Comparison of ENCODE assay signal across 15 mouse cellular contexts in the genomic region with DNA sequence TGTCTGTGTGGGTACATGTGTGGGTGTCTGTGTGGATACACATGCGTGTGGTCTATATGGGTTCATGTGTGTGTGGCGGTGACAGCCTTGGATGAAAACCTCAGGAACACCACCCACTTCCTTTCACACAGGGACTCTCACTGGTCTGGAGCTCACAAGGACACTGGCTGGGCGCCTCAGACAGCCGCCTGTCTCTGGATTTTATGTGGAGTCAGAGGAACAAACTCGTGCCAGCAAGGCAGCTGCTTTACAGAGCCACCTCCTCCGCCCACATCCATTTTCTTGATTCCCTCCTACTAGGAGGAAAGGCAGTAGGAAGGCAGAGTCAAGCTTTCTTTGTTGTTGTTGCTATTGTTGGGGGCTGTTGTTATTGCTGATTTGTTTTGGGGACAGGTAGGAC. TPM values are rescaled to one million over a fixed set of nuclear protein-coding genes. Genes with fewer than 3 reads are reported as not detected.
DNase-seq lines count a peak whose midpoint lies in the region; ATAC-seq and TF ChIP-seq lines count a peak whose summit lies in the region.
"Had no signal": no experiment of that assay in that cellular context is flagged by ENCODE, and none has a peak within 500 bp of the region (broad histone marks: within the 10 kb centered on the region; RNA-seq: fewer than 3 reads in every experiment).

No protein-coding gene starts in this region.

- no peak overlapping the region for H3K4me2 ChIP-seq in hindbrain, postnatal 0 days (ENCODE audit: low read depth, low read length)
- no peak overlapping the region for H3K4me2 ChIP-seq in midbrain, postnatal 0 days (ENCODE audit: low read depth, low read length, poor library complexity, severe bottlenecking)
- no peak overlapping the region for H3K4me2 ChIP-seq in midbrain, embryonic 16.5 days (ENCODE audit: low read length)
- H3K4me2 ChIP-seq: forebrain, embryonic 12.5 days; liver, embryonic 12.5 days had no signal

- no peak overlapping the region for H3K9ac ChIP-seq in hindbrain, postnatal 0 days (replicated peaks; ENCODE audit: low read length)
- no peak overlapping the region for H3K9ac ChIP-seq in midbrain, postnatal 0 days (replicated peaks; ENCODE audit: low read length, poor library complexity, severe bottlenecking)
- no peak overlapping the region for H3K9ac ChIP-seq in midbrain, embryonic 16.5 days (ENCODE audit: low read depth, low read length)
- H3K9ac ChIP-seq: forebrain, embryonic 12.5 days; liver, embryonic 12.5 days had no signal

- no peak for TF ChIP-seq CTCF in hindbrain, postnatal 0 days (IDR thresholded peaks at IDR 0.05; ENCODE audit: low read depth)
- no peak for TF ChIP-seq CTCF in midbrain, postnatal 0 days (IDR thresholded peaks at IDR 0.05)

- no peak for ATAC-seq in hindbrain, postnatal 0 days
- ATAC-seq in midbrain, postnatal 0 days (ENCODE audit: low FRiP score), result no peak
- no peak for ATAC-seq in midbrain, embryonic 16.5 days
- ATAC-seq: liver, embryonic 12.5 days had no signal

- 53% methylated on average over 6 of the region's 6 CpGs for WGBS in hindbrain, postnatal 0 days
- WGBS in hindbrain, embryonic 10.5 days, result 62% methylated on average over 6 of the region's 6 CpGs
- 65% methylated on average over 6 of the region's 6 CpGs for WGBS in midbrain, postnatal 0 days
- 75% methylated on average over 6 of the region's 6 CpGs for WGBS in midbrain, embryonic 16.5 days

- no peaks in the 10 kb centered on the region for H3K9me3 ChIP-seq in hindbrain, postnatal 0 days (ENCODE audit: low read length)
- H3K9me3 ChIP-seq in hindbrain, embryonic 10.5 days, result no peaks in the 10 kb centered on the region
- no peaks in the 10 kb centered on the region for H3K9me3 ChIP-seq in midbrain, postnatal 0 days (ENCODE audit: low read length)
- no peaks in the 10 kb centered on the region for H3K9me3 ChIP-seq in midbrain, embryonic 16.5 days (replicated peaks; ENCODE audit: control insufficient read depth, low read length, poor library complexity, severe bottlenecking)
- H3K9me3 ChIP-seq: embryonic facial prominence, embryonic 10.5 days; forebrain, embryonic 12.5 days; liver, embryonic 12.5 days had no signal

- 0 out of 2 replicates have a peak, but pooled peaks cover 4% of the 10 kb centered on the region for H3K27me3 ChIP-seq in hindbrain, postnatal 0 days (ENCODE audit: insufficient read depth, low read length)
- H3K27me3 ChIP-seq in hindbrain, embryonic 10.5 days (ENCODE audit: insufficient read depth, poor library complexity, severe bottlenecking), result peaks cover 11% of the 10 kb centered on the region
- H3K27me3 ChIP-seq in midbrain, postnatal 0 days (ENCODE audit: insufficient read depth, low read length), result no peaks in the 10 kb centered on the region
- 0 out of 2 replicates have a peak, but pooled peaks cover 3% of the 10 kb centered on the region for H3K27me3 ChIP-seq in midbrain, embryonic 16.5 days (ENCODE audit: control insufficient read depth, insufficient read depth, low read depth, low read length)

- no peak overlapping the region for H3K4me3 ChIP-seq in hindbrain, postnatal 0 days (ENCODE audit: low read length)
- H3K4me3 ChIP-seq in hindbrain, embryonic 10.5 days, result no peak overlapping the region
- H3K4me3 ChIP-seq in midbrain, postnatal 0 days (ENCODE audit: low read depth, low read length), result no peak overlapping the region
- no peak overlapping the region for H3K4me3 ChIP-seq in midbrain, embryonic 16.5 days (ENCODE audit: low read depth, low read length)
- H3K4me3 ChIP-seq: embryonic facial prominence, embryonic 10.5 days; forebrain, embryonic 12.5 days; heart, adult 2 months; liver, embryonic 12.5 days had no signal

- H3K4me1 ChIP-seq in hindbrain, postnatal 0 days (ENCODE audit: insufficient read depth, low read length), result no peaks in the 10 kb centered on the region
- peaks cover 5% of the 10 kb centered on the region; the same call in 1 of the 2 replicates for H3K4me1 ChIP-seq in hindbrain, embryonic 10.5 days (replicated peaks)
- no peaks in the 10 kb centered on the region for H3K4me1 ChIP-seq in midbrain, postnatal 0 days (ENCODE audit: insufficient read depth, low read length)
- H3K4me1 ChIP-seq in midbrain, embryonic 16.5 days (ENCODE audit: control insufficient read depth, insufficient read depth, low read length), result peaks cover 2% of the 10 kb centered on the region; the same call in 1 of the 2 replicates

- no peak overlapping the region for H3K27ac ChIP-seq in hindbrain, postnatal 0 days
- no peak overlapping the region for H3K27ac ChIP-seq in hindbrain, embryonic 10.5 days
- H3K27ac ChIP-seq in midbrain, postnatal 0 days (ENCODE audit: low read depth, low read length), result no peak overlapping the region
- no peak overlapping the region for H3K27ac ChIP-seq in midbrain, embryonic 16.5 days (ENCODE audit: low read length)
- H3K27ac ChIP-seq: embryonic facial prominence, embryonic 10.5 days; forebrain, embryonic 12.5 days; heart, adult 2 months; liver, embryonic 12.5 days had no signal

- no peaks in the 10 kb centered on the region for H3K36me3 ChIP-seq in hindbrain, postnatal 0 days (ENCODE audit: insufficient read depth, low read length)
- H3K36me3 ChIP-seq in hindbrain, embryonic 10.5 days, result no peaks in the 10 kb centered on the region
- H3K36me3 ChIP-seq in midbrain, postnatal 0 days (ENCODE audit: insufficient read depth, low read length), result no peaks in the 10 kb centered on the region
- no peaks in the 10 kb centered on the region for H3K36me3 ChIP-seq in midbrain, embryonic 16.5 days (ENCODE audit: control insufficient read depth, insufficient read depth, low read length)
- H3K36me3 ChIP-seq: embryonic facial prominence, embryonic 10.5 days; forebrain, embryonic 12.5 days; liver, embryonic 12.5 days had no signal

- peak; percentile 44 to 61 for DNase-seq in cerebellum, postnatal 10 days
- DNase-seq in cerebellum, postnatal 36 days, result no peak
- peak; percentile 34 for DNase-seq in hindbrain, postnatal 0 days (ENCODE audit: low spot score)
- no peak for DNase-seq in hindbrain, embryonic 10.5 days (ENCODE audit: low spot score)
- DNase-seq in midbrain, postnatal 0 days (ENCODE audit: low spot score), result peak; percentile 34
- DNase-seq in lung, postnatal 4 days, result peak; percentile 24 to 70
- no peak for DNase-seq in embryo, embryonic 10 days (ENCODE audit: low spot score)
- DNase-seq: cerebellum, adult 18-20 months; layer of hippocampus, postnatal 36 days; thymus, adult 18-20 months had no signal

RNA-seq across cellular contexts. Expression of gene Kdm8, which starts 45.8 kb away (rescaled TPM):
- 7.2 and 7.5 TPM in 2 replicates for total RNA-seq in hindbrain, postnatal 0 days (2014; rRNA removed)
- 4.1 and 5.0 TPM in 2 replicates for polyA plus RNA-seq in hindbrain, postnatal 0 days (2015; fragmentation: Nextera tagmentation; extraction: Ambion mirVana)
- 15.3 and 15.9 TPM in 2 replicates for polyA plus RNA-seq in hindbrain, embryonic 10.5 days (2016; fragmentation: Nextera tagmentation; extraction: Ambion mirVana)
- total RNA-seq in midbrain, postnatal 0 days (2014; rRNA removed), result 5.4 and 8.8 TPM in 2 replicates
- 2.6 and 3.2 TPM in 2 replicates for polyA plus RNA-seq in midbrain, postnatal 0 days (2015; fragmentation: Nextera tagmentation; extraction: Ambion mirVana)
- polyA plus RNA-seq in midbrain, embryonic 16.5 days (2015; fragmentation: Nextera tagmentation; extraction: Ambion mirVana), result 3.9 and 4.1 TPM in 2 replicates

Comparison
In these comparisons a context has a peak if more than half of its experiments do, and no peak if none do; other contexts are left out.
1. DNase-seq: peak in cerebellum, postnatal 10 days (2 of 2), hindbrain, postnatal 0 days (single experiment), midbrain, postnatal 0 days (single experiment) and lung, postnatal 4 days (2 of 2); none in cerebellum, postnatal 36 days (0 of 2), hindbrain, embryonic 10.5 days (single experiment) and embryo, embryonic 10 days (single experiment).